Mouse (Mus musculus) activated CD4-positive, CD25-positive, alpha-beta regulatory T cell (primary cell): Measurements from ENCODE around the gene Tmed10. TPM values are rescaled to one million over a fixed set of nuclear protein-coding genes. Genes with fewer than 3 reads are reported as not detected.

ENCODE experiments used
- polyA plus RNA-seq, 2 experiments: library from polyadenylated mRNA; unstranded; fragments of 100-300 nt; shearing (Covaris generic); gene quantifications; one replicate each; pipeline ENCODE4 v1.2.1; 2017

Gene Tmed10
- polyA plus RNA-seq, result 100 to 1,000 TPM; 174 to 177 TPM

DNA sequence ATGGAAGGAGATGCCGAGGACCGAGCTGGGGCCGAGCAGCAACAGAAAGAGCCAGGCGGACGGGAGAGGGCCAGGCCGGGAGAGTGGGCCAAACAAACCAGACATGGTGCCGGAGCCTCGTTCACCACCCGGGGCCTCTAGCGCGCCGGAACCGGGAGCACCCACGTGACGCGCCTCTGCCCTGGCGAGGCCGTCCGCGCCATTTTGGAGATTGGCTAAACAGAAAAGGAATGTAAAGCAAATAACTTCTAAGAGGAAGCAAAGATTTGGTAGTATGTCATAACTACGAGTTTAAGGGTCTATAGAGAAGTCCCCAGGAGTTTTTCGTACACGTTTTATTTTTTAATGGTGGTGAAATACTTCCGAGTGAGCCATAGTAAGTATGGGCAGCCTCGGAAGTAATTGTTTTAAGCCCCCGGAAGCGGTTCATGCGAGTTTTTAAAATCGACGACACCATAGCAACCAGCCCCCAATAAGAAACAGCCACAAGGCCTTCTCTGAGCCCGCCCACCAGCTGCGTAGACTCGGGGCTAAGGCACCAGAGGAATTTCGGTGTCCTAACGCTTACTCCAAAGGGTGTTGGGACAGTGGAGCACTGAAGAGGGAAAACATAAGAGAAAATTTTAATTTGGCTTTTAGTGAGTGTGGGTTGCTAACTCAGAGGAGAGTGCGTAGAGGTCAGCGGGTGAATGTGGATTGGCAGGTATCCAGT lies at the start of gene Tmed10:
TSS of gene Tmed10 (minus strand) at position 287 of the 712 bp plus-strand sequence.

DNA sequence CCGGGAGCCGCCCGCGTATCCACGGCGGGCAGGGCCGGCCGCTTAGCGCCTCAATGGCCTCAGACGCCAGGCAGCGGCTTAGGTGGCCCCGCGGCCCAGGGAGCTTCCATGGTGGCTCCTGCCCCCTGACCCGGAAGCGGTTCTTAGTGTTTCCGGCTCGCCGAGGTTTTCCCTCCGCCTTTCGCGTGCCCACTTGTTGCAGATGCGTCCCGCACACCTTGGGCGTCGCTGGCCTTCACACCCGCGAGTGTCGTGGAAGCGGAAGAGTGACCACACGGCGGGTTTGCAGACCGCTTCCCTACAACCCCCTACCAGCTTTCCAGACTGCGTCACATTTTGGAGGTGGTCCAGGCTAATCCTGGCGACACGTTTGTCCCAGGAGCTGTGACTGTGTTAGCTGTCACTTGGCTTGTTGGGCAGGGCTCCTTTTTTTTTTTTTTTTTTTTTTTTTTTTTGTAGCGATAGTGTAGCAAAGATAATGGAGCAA lies 35.4 kb downstream of the Tmed10 start, which contains the start of gene Nek9:
TSS of gene Nek9 (minus strand) at position 120 of the 487 bp plus-strand sequence.

Other genes with a start within 250 kb of the Tmed10 start
- gene Rps6kl1, start 223.6 kb downstream of the Tmed10 start, polyA plus RNA-seq, result 1 to 10 TPM; 1.1 to 1.7 TPM
- gene Pgf, start 197.1 kb downstream of the Tmed10 start, polyA plus RNA-seq, result 1 to 10 TPM in 1 of 2 experiments, under 1 TPM in 1; 0.24 to 1.0 TPM
- 100 to 1,000 TPM; 104 to 118 TPM for gene Eif2b2, start 155.4 kb downstream of the Tmed10 start, polyA plus RNA-seq
- 10 to 100 TPM in 1 of 2 experiments, 1 to 10 TPM in 1; 8.5 to 12.7 TPM for gene Mlh3, start 104.2 kb downstream of the Tmed10 start, polyA plus RNA-seq
- gene Acyp1, start 86.4 kb downstream of the Tmed10 start, polyA plus RNA-seq, result 10 to 100 TPM; 38.3 to 57.0 TPM
- gene Zc2hc1c, start 86.3 kb downstream of the Tmed10 start, polyA plus RNA-seq, result not detected
- gene Nek9, start 35.5 kb downstream of the Tmed10 start, polyA plus RNA-seq, result 10 to 100 TPM; 17.2 to 22.1 TPM
- gene Fos, start 99.0 kb upstream of the Tmed10 start, polyA plus RNA-seq, result 10 to 100 TPM; 14.3 to 19.3 TPM
- 1 to 10 TPM; 2.9 to 7.2 TPM for gene Jdp2, start 224.2 kb upstream of the Tmed10 start, polyA plus RNA-seq